Mouse (Mus musculus): ENCODE measurements around the gene Nme6.
"Not testable (repeated sequence)": the region's sequence is repeated elsewhere in the genome, so short reads cannot be mapped to it uniquely, and the experiment has no call there.

Nme6 gene

GRCm38 (mm10) chr9:109832391-109833087 is at the start of gene Nme6:
Gene Nme6, plus strand, starts transcription at chr9:109832749.
- DNase-seq (ENCODE audit: low spot score) = peak; percentile 82

- DNase-seq (ENCODE audit: low spot score) = not testable (repeated sequence)
These were observed 42.0 kb upstream of the Nme6 start, which contains the start of gene Fbxw27 for GRCm38 (mm10) chr9:109790570-109790969. Gene Fbxw27, minus strand, starts transcription at chr9:109790670.

GRCm38 (mm10) chr9:109795221-109795620 is 37.3 kb upstream of the Nme6 start:
- DNase-seq (ENCODE audit: low spot score) = no peak

GRCm38 (mm10) chr9:109795811-109796210 is 36.7 kb upstream of the Nme6 start:
- no peak for DNase-seq (ENCODE audit: low spot score)

- DNase-seq (ENCODE audit: low spot score) = peak; percentile 9
These were observed 34.5 kb upstream of the Nme6 start for GRCm38 (mm10) chr9:109798051-109798450.

- DNase-seq (ENCODE audit: low spot score) = not testable (repeated sequence)
These were observed 27.0 kb upstream of the Nme6 start for GRCm38 (mm10) chr9:109805596-109805995.

GRCm38 (mm10) chr9:109806260-109806659 is 26.3 kb upstream of the Nme6 start:
- DNase-seq (ENCODE audit: low spot score) = no peak

- no peak for DNase-seq (ENCODE audit: low spot score)
These were observed 25.8 kb upstream of the Nme6 start for GRCm38 (mm10) chr9:109806695-109807293.

- DNase-seq (ENCODE audit: low spot score) = no peak
These were observed 24.7 kb upstream of the Nme6 start for GRCm38 (mm10) chr9:109807898-109808297.

GRCm38 (mm10) chr9:109811980-109812379 is 20.6 kb upstream of the Nme6 start, which contains the start of gene Spink8:
Gene Spink8, plus strand, starts transcription at chr9:109812280.
- DNase-seq (ENCODE audit: low spot score) = no peak

GRCm38 (mm10) chr9:109813424-109813823 is 19.1 kb upstream of the Nme6 start:
- DNase-seq (ENCODE audit: low spot score) = no peak

GRCm38 (mm10) chr9:109816341-109816740 is 16.2 kb upstream of the Nme6 start:
- peak; percentile 20 for DNase-seq (ENCODE audit: low spot score)

GRCm38 (mm10) chr9:109825739-109826138 is 6.8 kb upstream of the Nme6 start:
- DNase-seq (ENCODE audit: low spot score) = no peak

- DNase-seq (ENCODE audit: low spot score) = no peak
These were observed 6.4 kb upstream of the Nme6 start for GRCm38 (mm10) chr9:109826181-109826580.

- DNase-seq (ENCODE audit: low spot score) = no peak
These were observed 501 bp downstream of the Nme6 start for GRCm38 (mm10) chr9:109833088-109833412.

GRCm38 (mm10) chr9:109849312-109849758 is 16.8 kb downstream of the Nme6 start, which contains the start of gene Camp:
Gene Camp, minus strand, starts transcription at chr9:109849617.
- no peak for DNase-seq (ENCODE audit: low spot score)

- no peak for DNase-seq (ENCODE audit: low spot score)
These were observed 17.6 kb downstream of the Nme6 start for GRCm38 (mm10) chr9:109850099-109850498.

GRCm38 (mm10) chr9:109854341-109854740 is 21.8 kb downstream of the Nme6 start:
- no peak for DNase-seq (ENCODE audit: low spot score)

- no peak for DNase-seq (ENCODE audit: low spot score)
These were observed 23.4 kb downstream of the Nme6 start for GRCm38 (mm10) chr9:109855947-109856346.

GRCm38 (mm10) chr9:109862397-109863044 is 30.0 kb downstream of the Nme6 start:
- peak; percentile 69 for DNase-seq (ENCODE audit: low spot score)

GRCm38 (mm10) chr9:109863085-109863484 is 30.5 kb downstream of the Nme6 start:
- DNase-seq (ENCODE audit: low spot score) = no peak

GRCm38 (mm10) chr9:109866218-109866617 is 33.7 kb downstream of the Nme6 start:
- DNase-seq (ENCODE audit: low spot score) = no peak

GRCm38 (mm10) chr9:109870983-109871572 is 38.5 kb downstream of the Nme6 start:
- no peak for DNase-seq (ENCODE audit: low spot score)
